Mouse (Mus musculus) kidney, adult 8-10 months (tissue): ENCODE data around the gene Man1b1.

Experiments
- DNase-seq, 2 experiments: peaks; one replicate each; pipeline ENCODE4 v3.0.0; 2022

Man1b1 gene

GRCm38 (mm10) chr2:25364761-25365090 is 32.6 kb downstream of the Man1b1 start:
- DNase-seq = no peak

- peak; percentile 84 to 85 for DNase-seq
These were observed 33.1 kb downstream of the Man1b1 start, which contains the start of gene Uap1l1 for GRCm38 (mm10) chr2:25365091-25365761. Gene Uap1l1 (minus strand): TSS chr2:25365682.

GRCm38 (mm10) chr2:25369996-25370395 is 37.9 kb downstream of the Man1b1 start:
- no peak for DNase-seq

- DNase-seq = peak; percentile 81 to 87
These were observed 39.9 kb downstream of the Man1b1 start, which contains the start of gene Sapcd2 for GRCm38 (mm10) chr2:25371764-25372643. Gene Sapcd2 (plus strand): TSS chr2:25372321.

GRCm38 (mm10) chr2:25372644-25373391 is 40.7 kb downstream of the Man1b1 start:
- no peak for DNase-seq

GRCm38 (mm10) chr2:25373431-25373830 is 41.3 kb downstream of the Man1b1 start:
- DNase-seq = no peak

GRCm38 (mm10) chr2:25376589-25376988 is 44.5 kb downstream of the Man1b1 start:
- peak; percentile 40 to 71 for DNase-seq

- no peak for DNase-seq
These were observed 52.4 kb downstream of the Man1b1 start for GRCm38 (mm10) chr2:25384492-25384891.

GRCm38 (mm10) chr2:25391266-25391665 is 59.1 kb downstream of the Man1b1 start:
- no peak for DNase-seq

- peak; percentile 19 to 28 for DNase-seq
These were observed 62.4 kb downstream of the Man1b1 start for GRCm38 (mm10) chr2:25394281-25395221.

GRCm38 (mm10) chr2:25395721-25396596 is 63.8 kb downstream of the Man1b1 start, which contains the start of gene Entpd2:
Gene Entpd2 (plus strand): TSS chr2:25395874.
- DNase-seq = peak; percentile 36 to 66

GRCm38 (mm10) chr2:25396597-25396983 is 64.5 kb downstream of the Man1b1 start:
- no peak for DNase-seq

- no peak for DNase-seq
These were observed 64.9 kb downstream of the Man1b1 start for GRCm38 (mm10) chr2:25397010-25397409.

- DNase-seq = no peak
These were observed 65.9 kb downstream of the Man1b1 start for GRCm38 (mm10) chr2:25398065-25398464.

- no peak for DNase-seq
These were observed 66.9 kb downstream of the Man1b1 start, which contains the start of gene Npdc1 for GRCm38 (mm10) chr2:25399051-25399450. Gene Npdc1 (plus strand): TSS chr2:25399351.

- no peak for DNase-seq
These were observed 68.2 kb downstream of the Man1b1 start for GRCm38 (mm10) chr2:25400291-25400690.

- peak; percentile 51 to 58 for DNase-seq
These were observed 68.6 kb downstream of the Man1b1 start for GRCm38 (mm10) chr2:25400764-25401163.
